Mouse (Mus musculus): ENCODE data around the gene D430042O09Rik.
A peak's percentile ranks its signal among the peaks of the same experiment; 100 is the strongest.

GRCm38 (mm10) chr7:125674916-125675315, 32.8 kb upstream of the D430042O09Rik start:
- TF ChIP-seq CTCF (IDR thresholded peaks at IDR 0.05; ENCODE audit: extremely low read depth, insufficient read length, insufficient replicate concordance, low read depth, low read length) = peak; percentile 39; the same call in 1 of the 2 replicates
- no peak for TF ChIP-seq POLR2A (IDR thresholded peaks at IDR 0.05; ENCODE audit: low read depth, low read length)
